Mouse (Mus musculus) WW6 (cell line): Measurements from ENCODE around the gene Gmeb1.
"Not testable (repeated sequence)": the region's sequence is repeated elsewhere in the genome, so short reads cannot be mapped to it uniquely, and the experiment has no call there.

Experiments used
- DNase-seq: peaks from one replicate; pipeline ENCODE4 v3.0.0-alpha.2; 2013; ENCODE audit warnings: low read depth, low spot score

The Gmeb1 gene

DNA sequence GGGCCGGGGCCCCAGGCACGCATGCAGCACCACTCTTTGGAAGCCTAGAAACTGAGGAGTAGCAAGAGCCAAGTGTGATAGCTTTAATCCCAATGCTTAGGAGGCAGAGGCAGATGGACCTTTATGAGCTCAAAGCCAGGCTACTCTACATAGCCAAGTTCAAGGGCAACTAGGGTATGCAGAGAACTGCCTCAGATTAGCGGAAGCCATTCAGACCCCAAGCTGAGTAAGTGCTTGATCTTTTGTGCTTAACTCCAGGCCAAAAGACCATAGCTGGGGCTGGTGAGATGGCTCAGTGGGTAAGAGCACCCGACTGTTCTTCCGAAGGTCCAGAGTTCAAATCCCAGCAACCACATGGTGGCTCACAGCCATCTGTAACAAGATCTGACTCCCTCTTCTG is 39.4 kb downstream of the Gmeb1 start:
- not testable (repeated sequence) for DNase-seq

DNA sequence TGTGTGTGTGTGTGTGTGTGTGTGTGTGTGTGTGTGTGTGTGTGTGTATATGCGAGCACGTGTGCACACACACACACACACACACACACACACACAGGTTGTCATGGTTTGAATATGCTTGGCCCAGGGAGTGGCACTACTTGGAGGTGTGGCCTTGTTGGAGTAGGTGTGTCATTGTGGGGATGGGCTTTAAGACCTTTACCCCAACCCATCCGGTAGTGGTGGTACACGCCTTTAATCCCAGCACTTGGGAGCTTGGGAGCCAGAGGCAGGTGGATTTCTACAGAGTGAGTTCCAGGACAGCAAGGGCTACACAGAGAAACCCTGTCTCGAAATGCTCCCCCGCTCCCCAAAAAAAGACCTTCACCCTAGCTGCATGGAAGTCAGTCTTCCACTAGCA is 43.0 kb downstream of the Gmeb1 start:
- not testable (repeated sequence) for DNase-seq

DNA sequence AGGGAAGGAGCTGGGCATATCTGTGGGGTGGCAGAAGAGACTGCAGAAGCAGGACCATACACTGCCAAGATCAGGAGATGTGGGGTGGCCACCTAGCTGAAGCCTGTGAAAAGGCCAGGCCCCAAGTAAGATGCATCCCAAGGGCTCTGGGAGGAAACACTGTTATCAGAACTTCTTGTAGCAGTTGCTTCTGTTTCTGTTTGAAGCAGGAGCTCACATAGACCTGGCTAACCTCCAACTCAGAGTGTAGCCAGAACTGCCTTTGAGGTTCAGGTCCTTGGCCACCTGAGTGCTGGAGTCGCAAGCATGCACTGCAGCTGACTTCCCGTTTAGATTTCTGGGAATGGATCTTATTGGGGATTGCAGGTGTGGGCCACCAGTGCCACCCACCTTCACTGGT is 43.6 kb downstream of the Gmeb1 start:
- no peak for DNase-seq

DNA sequence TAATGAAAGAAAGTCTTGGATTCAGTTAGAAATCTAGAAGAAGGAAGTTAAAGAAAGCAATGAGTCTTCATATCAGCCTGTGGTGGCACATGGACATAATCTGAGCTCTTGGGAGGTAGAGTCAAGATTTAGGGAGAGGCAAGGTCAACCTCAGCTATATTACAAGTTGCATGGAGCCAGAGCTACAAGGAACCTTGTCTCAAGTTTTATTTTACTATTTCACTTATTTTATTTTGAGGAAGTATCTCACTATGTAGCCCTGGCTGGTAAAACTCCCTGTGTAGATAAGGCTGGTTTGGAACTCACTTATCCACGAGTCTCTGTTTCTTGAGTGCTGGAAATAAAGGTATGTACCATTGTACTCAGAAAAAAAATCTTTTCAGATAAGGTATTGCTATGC is 44.8 kb downstream of the Gmeb1 start:
- DNase-seq, result no peak

DNA sequence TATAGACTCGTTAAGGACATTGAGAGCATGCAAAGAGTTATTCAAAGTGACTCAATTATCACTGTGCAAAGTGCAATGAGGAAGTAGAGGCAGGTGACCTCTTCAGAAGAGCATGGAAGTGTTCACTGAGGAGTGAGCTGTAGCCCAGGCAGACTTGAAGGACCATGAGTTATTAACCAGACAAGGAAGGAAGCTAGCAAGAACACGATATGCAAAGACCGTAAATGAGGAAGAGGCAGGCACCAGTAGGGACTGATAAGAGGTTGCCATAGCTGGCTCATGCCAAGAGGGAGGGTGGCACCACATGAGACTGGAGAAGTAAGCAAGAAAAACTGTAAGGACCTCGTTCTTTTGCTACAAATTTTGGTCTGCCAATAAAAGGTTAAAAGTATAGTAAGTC is 46.6 kb downstream of the Gmeb1 start:
- no peak for DNase-seq

DNA sequence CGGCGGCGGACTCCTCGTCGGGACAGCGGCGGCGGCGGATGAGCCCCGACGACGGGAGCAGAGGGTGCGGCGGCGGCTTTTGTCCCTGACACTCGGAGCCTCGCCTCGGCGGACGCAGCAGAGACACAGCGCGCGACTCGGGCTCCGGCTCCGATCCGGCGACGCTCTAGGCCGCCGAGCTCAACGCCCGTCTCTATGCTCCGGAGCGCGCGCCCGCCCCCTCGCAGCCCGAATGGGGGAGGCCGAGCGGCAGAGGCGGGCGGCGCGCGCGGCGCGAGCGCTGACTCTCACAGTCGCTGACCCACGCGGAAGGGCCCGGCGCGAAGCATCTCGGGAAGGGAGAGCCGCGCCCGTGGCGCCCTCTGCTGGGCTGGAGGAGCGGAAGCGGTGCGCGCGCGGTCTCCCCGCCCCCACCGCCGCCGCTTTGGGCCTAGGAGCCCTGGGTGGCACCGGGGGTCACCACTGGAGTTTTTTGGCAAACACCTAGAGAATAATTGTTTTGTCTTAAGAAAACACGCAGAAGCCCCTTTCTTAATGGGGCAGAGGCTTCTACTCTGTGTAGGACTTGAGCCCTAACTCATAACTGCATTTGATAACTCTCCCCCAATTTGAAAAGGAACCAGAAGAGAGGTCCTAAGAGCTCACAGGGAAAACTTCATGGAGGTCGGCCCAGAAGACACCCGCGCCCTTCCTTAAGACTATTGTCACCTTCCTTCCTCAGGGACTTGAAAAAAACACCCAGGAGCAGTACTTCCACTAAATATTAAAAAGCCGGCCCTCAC is 49.3 kb downstream of the Gmeb1 start, which contains the start of gene Ythdf2:
Gene Ythdf2, minus strand, starts transcription at position 351 of the 782 bp plus-strand sequence.
- DNase-seq, result peak; percentile 89

DNA sequence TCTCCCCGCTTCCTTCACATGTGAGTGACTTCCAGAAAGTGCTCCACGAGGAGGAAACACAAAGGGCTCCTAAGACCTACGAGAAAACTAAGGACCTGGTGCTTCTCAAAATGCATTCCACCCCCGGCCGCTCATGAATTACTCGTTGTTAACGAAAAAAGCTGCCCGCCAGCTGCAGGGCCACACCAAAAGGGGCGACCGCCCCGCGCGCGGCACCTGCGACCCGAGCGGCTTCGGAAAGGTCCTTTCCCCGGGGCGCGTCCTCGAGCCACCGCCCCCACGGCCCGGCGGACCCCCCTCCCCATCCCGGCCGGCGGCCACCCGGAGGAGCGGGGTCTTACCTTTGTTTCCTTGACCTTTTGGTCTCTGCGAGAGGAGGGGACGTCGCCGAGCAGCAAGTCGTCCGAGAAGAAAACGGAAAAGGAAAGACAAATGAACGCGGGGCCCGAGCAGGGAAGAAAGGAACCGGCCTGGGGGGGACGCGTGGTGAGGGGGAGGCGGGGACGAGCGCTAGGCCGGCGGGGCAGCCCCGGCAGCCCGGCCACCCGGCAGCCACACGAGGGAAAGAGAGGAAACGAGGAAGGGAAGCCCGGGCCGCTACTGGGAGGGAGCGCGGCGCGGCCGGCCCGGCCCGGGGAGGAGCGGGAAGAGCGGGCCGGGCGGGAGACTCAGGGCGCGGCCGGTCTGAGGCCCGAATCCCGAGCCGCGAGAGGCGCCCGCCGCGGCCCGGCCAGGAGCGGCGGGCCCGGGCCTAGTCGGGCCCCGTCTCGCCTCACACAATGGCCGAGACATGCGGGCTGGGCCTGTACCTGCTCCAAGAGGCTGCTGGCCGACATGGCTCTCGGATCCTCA is 50.1 kb downstream of the Gmeb1 start:
- DNase-seq, result no peak

DNA sequence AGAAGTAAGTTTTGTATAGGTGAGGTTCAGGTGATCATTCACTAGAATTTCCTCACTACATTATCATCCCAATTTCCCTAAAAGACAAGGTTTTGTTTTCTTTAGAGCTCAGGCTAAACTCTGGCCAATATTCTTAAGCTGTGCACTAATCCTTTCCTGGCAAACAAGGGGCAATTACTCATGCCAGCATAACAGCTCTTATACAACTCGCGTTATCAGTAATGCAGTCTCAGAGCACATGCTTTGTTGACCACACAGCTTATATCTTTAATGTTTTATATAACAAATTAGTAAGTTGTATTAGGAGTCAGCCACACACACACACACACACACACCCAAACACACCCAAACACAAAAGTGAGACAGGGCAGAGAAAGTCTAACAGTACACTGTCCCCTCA is 51.1 kb downstream of the Gmeb1 start:
- DNase-seq, result no peak

DNA sequence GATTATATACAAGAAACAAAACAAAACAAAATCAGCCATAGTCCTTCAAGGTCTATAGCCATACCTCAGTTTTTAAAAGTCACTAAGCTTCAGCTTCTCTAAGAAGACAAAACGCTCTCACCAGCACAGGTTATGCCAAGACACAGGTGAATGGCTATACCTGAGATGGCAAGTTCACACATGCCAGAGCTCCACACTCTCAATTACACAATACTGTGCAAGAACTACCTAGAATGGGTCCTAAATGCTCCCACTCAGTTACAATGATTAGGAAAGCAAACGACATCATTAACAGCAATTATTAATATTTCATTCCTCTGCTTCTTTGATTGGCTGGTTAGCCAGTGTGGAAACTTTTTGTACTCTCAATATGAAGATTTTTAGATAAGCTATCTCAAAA is 52.1 kb downstream of the Gmeb1 start:
- DNase-seq, result no peak

DNA sequence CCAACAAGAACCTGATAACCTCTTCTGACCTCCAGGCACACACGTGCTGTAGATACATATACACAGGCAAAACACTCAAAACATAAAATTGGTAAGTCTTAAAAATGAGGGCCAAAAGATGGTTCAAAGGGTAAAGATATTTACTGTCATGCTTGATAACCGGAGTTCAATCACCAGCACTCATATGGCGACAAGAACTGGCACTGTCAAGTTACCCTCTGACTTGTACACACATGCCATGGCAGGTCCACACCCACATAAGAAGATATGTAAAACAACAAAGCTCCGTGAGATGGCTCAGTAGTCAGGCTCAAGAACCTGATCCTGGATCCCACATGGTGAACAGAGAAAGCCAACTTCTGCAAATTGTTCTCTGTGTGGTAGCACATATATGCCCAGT is 54.1 kb downstream of the Gmeb1 start:
- no peak for DNase-seq

DNA sequence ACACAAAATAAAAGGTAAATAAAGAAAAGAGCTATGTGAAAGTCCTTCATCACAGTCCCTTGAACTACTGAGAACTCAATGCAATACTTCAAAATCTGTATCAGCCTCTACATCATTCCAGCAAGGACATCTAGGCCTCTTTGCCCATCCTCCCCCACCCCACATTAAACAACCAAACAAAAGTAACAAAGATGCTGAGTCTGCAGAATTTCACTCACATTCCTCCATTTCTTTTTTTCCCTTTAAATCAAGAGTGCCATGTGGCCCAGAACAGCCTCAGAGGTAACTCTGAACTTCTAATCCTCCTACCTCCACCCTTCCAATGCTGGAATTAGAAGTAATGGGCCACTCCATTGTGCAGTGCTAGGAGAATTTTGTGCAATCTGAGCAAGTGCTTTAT is 62.6 kb downstream of the Gmeb1 start:
- no peak for DNase-seq

DNA sequence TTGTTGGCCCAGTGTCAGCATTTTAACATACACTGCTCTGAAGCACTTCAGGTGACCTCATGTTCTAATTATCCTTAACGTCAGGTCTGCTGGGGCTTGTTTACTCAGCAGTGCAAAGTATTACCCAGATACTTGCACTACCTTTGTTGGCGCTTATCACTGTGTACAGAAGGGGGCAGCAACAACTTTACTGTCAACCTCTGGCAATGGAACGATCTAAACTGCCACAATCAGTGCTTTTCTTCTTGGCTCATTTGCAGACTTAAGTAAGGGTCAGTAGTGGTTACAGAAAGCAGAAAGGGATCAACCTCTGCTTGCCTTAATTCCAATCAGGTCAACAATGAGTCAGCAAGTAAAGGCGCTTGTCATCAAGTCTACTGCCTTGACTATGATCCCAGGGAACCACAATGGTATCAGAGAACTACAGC is 63.1 kb downstream of the Gmeb1 start:
- no peak for DNase-seq

DNA sequence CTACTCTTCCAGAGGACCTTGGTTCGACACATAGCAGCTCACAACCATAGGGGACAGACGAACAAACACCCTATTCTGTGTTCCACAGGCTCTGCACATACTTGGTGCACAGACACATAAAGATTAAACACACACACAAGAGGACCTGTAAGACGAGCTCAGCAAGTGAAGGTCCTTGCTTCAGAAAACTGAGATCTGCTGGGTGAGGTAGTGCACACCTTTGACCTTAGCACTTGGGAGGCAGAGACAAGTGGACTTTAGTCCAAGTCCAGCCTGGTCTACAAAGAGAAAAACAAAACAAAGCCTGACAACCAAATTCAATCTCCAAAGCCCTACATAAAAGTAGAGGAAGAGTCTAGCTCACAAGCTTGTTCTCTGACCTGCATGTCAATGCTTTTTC is 66.4 kb downstream of the Gmeb1 start:
- DNase-seq, result no peak

DNA sequence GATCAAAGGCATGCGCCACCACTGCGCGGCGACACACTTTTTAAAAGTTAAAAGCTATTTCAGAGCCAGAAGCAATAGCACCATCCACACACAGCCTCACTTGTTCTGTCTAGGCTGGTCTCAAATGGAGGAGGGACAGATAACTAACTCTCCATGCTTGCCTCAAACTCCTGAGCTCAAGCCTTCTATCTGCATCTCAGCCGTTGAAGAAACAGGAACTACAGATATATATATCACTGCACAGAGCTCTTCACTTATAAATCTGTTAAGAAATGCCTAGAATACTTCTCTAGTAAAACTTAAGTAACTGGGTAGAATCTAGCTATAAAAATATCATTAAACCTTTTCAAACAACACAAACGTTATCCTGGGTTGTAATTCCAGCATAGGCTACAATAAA is 67.0 kb downstream of the Gmeb1 start:
- no peak for DNase-seq

DNA sequence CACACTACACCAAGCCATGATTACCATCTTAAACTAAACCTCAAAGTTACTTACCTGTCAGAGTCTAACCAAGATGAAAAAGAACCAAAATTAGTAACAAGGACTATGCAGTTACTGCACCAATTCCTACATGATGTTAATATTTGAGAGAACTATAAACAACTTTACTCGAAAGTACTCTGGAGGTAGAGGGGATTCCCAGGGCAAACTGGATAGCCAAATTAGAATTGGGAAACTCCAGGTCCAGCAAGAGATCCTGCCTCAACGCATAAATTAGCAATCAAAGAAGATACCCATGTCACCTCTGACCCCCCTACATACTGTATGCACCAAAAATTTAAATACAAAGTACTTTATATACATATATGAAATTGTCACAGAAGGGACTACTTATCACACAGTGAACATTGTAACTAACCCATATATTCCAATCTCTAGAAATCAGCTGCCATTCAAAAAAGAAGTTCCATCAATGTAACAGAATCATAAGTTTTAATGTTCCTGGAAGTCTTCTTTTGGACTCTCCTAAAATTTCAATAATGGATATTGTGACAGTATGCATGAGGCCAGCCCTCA is 73.5 kb downstream of the Gmeb1 start:
- DNase-seq, result no peak

DNA sequence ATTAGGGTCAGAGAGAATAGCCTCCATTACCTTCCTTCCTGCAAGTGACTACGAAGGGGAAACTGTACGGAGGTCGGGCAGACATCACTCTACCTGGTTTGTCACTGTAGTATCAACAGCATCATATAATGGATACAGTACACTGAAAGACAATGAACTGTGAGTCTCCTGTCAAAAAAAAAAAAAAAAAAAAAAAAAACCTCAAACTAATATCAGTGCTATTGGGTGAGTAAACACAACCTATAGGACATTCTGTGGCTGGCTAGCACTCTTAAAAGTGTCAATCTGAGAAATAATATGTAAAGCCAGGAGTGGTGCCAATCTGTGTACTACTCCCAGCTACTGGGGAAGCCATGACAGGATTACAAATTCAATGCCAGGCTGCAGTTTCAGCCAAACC is 78.2 kb downstream of the Gmeb1 start:
- DNase-seq, result no peak

DNA sequence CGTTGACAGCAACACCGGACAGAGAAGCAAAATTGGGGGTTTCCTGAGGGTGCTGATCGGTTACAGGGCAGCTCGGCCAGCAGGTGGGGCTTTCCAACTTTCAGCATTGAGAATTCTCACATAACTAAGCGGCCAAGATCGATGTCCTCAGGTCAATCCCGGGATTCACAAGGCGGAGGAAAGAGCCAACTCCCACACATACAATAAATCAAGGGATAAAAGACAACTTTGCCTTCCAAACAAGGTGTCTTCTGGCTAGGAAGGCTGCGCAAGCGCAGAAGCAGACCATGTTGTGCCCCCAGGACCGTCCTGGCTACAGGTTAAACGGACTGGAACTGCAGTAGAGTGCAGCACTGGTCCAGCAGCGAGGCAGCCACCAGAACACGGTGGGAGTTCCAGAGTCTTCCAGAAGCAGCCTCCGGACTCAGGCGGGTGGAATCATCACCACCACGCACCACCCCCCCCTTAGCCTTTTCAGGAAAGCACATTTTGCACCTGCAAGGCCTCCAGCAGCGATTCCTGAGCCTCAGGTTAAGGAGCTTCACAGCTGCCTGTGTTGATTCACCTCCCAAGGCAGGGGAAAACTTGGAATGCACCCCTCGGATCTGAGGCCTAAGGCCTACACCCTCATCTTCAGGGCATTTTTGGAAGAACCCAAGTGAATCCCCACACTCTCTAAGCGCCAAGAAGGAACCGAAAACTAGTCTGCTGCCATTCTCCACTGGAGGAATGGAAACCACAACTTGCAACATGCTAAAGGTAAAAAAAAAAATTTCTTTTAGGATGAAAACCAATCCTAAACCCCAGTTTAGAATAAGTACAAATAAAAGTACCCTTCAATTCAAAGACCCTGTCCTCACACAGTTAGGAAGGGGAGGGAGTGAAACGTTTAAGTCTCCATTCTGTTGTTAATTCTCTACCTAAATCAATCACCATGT is 79.4 kb downstream of the Gmeb1 start:
- DNase-seq, result no peak

DNA sequence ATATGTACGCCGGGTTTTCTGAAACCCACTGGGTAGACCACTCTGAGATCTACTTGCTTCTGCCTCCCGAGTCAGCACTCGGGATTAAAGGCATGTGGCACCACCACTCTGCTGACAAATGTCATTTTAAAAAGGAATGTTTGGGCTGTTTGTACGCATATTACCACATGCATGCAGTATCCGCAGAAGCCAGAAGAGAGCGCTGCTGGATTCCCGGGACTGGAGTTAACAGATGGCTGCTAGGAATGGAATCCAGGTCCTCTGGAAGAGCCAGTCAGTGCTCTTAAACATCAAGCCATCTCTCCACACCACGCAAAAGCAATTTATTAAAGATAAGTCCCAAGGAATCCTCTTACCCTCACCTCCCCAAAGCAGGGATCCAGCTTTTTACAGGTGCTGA is 80.7 kb downstream of the Gmeb1 start:
- DNase-seq, result no peak

DNA sequence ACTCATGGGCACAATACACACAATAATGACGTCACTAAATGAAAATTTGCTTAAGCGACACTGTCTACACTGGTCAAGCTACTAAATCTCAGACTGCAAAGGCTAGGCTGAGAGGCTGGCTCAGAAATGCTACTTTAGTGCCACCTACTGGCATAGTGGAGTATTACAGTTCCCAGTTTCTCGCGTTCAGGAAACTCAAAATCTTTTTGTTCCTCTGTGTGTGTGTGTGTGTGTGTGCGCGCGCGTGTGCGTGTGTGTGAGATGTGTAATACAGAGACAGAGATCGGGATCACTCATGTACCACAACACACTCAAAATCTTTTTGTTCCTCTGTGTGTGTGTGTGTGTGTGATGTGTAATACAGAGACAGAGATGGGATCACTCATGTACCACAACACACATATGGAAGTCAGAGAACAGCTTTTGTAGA is 82.8 kb downstream of the Gmeb1 start:
- DNase-seq, result no peak

DNA sequence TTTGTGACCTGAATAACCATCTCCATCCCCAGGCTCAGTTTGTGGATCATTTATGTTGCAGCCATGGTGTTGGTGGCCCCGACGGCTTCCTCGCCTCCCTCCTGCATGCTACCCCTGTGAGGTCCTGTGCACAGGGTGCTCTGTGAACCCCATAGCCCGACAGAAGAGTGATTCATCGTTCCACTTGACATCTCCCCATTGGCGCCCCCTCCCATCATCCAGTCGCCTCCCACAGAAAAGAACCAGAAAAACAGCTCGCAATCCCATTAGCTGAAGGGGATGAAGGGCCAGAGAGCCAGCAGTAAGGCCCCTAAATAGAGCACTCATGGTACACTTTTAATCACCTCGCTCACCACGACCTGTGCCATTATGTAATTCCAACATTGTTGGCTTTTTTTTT is 84.9 kb downstream of the Gmeb1 start:
- DNase-seq, result no peak
